Mouse (Mus musculus) heart, embryonic 14.5 days (tissue): ENCODE data around the gene Eef2. TPM values are rescaled to one million over a fixed set of nuclear protein-coding genes. Genes with fewer than 3 reads are reported as not detected.
"Not testable (repeated sequence)": the region's sequence is repeated elsewhere in the genome, so short reads cannot be mapped to it uniquely, and the experiment has no call there.

Experiments used
- ATAC-seq: fragments of 200-750 bp; cut with Nextera tagmentation; 2 replicates; pipeline ENCODE4 v1.8.0; 2017; ENCODE audit warnings: low read depth, moderate TSS enrichment; ENCODE audit not compliant: insufficient number of reproducible peaks, insufficient read depth, low FRiP score
- H3K27ac ChIP-seq, 2 experiments: fragments of 200-500 bp in 1 of 2; fragments of 300-500 bp in 1 of 2; sonication (generic) in 1 of 2; replicated peaks in 1 of 2; 2 replicates each; pipeline ENCODE4 v1.5.1; 2012 to 2014; ENCODE audit warnings: low read depth in 2 of 2, low read length in 2 of 2, control low read depth in 1 of 2, mild to moderate bottlenecking in 1 of 2, mixed read lengths in 1 of 2; ENCODE audit not compliant: control insufficient read depth in 1 of 2, insufficient read depth in 1 of 2
- H3K27me3 ChIP-seq: fragments of 300-500 bp; sonication (generic); 2 replicates; pipeline ENCODE4 v1.6.1; 2014; ENCODE audit warnings: mild to moderate bottlenecking, low read length, control low read depth; ENCODE audit not compliant: control insufficient read depth, insufficient read depth
- H3K36me3 ChIP-seq: fragments of 300-500 bp; sonication (generic); 2 replicates; pipeline ENCODE4 v1.6.1; 2014; ENCODE audit warnings: mild to moderate bottlenecking, control low read depth, low read length, mixed read lengths; ENCODE audit not compliant: control insufficient read depth, insufficient read depth
- H3K4me1 ChIP-seq, 2 experiments: fragments of 200-500 bp in 1 of 2; fragments of 300-500 bp in 1 of 2; sonication (generic) in 1 of 2; 2 replicates each; pipeline ENCODE4 v1.6.1; 2012 to 2014; ENCODE audit warnings: low read length in 2 of 2, control low read depth in 1 of 2, mixed read lengths in 1 of 2; ENCODE audit not compliant: control insufficient read depth in 2 of 2, insufficient read depth in 2 of 2
- H3K4me2 ChIP-seq: fragments of 300-500 bp; sonication (generic); 2 replicates; pipeline ENCODE4 v1.6.1; 2014; ENCODE audit warnings: mild to moderate bottlenecking, low read length
- H3K4me3 ChIP-seq, 2 experiments: fragments of 200-500 bp in 1 of 2; fragments of 300-500 bp in 1 of 2; sonication (generic) in 1 of 2; 2 replicates each; pipeline ENCODE4 v1.5.1; 2012 to 2014; ENCODE audit warnings: low read length in 2 of 2, mild to moderate bottlenecking in 2 of 2, control low read depth in 1 of 2, low read depth in 1 of 2, moderate library complexity in 1 of 2; ENCODE audit not compliant: control insufficient read depth in 1 of 2, insufficient read depth in 1 of 2
- H3K9ac ChIP-seq: fragments of 300-500 bp; sonication (generic); 2 replicates; pipeline ENCODE4 v1.6.1; 2014; ENCODE audit warnings: mild to moderate bottlenecking, low read length
- H3K9me3 ChIP-seq: fragments of 300-500 bp; sonication (generic); 2 replicates; pipeline ENCODE4 v1.6.1; 2016; ENCODE audit warnings: low read length, control low read depth; ENCODE audit not compliant: control insufficient read depth
- WGBS: fragments of 180-500 bp; shearing (Covaris S2); extraction: QIAGEN DNeasy Blood & Tissue Kit; methylation state at CpG from one replicate; pipeline ENCODE4 v1.1.7; 2014; 5-methylcytosine and 5-hydroxymethylcytosine counted together
- polyA plus RNA-seq: library from polyadenylated mRNA; unstranded; fragments of >200 nt; fragmentation: Nextera tagmentation; extraction: Ambion mirVana; gene quantifications from 2 replicates; pipeline ENCODE4 v1.2.1, GENCODE M21; 2014

The Eef2 gene
- polyA plus RNA-seq, 1 experiment from 2014 or later = 337 TPM

DNA sequence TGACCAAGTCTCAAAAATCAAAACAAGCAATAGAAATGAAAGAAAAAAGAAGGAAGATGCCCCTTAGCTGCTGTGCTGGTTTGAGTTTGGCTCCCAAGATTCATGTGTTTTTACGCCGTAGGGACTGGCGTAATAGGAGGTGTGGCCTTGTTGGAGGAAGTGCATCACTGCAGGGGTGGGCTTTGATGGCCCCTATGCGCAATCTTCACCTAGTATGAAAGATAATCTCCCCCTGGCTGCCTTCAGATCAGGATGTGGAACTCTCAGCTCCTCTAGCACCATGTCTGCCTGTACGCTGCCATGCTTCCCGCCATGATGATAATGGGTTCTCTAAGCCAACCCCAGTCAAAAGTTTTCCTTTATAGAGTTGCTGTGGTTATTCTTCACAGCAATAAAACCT, 39.8 kb downstream of the Eef2 start:
- no peak overlapping the region for H3K4me3 ChIP-seq
- H3K4me1 ChIP-seq = peaks cover 0 to 2% of the 10 kb centered on the region in 2 experiments; a peak in 1 of 4 replicates
- H3K27me3 ChIP-seq = no peaks in the 10 kb centered on the region
- WGBS = 81% methylated on average over 6 of the region's 6 CpGs
- H3K27ac ChIP-seq = no peak overlapping the region
- no peak overlapping the region for H3K9ac ChIP-seq
- ATAC-seq = no peak
- H3K36me3 ChIP-seq = no peaks in the 10 kb centered on the region
- H3K4me2 ChIP-seq = no peak overlapping the region
- no peaks in the 10 kb centered on the region for H3K9me3 ChIP-seq

DNA sequence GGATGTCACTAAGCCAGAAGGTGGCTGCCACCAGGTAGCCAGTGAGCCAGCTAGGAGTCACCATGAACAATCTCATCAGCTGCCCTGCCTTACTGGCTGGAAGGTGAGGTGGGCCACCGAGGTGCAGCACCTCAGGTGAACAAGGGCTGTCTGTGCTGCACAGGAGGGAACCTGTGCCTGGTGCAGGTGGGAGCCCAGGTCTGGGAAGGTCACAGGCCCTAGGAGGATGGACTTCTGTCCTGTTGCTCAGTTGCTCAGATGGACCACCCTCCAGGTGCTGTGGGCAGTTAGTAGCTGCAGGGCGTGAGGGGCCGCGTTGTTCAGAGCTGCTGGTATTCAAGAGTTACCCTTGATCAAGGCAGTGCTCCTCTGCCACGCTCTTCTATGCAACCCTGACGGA, 40.4 kb downstream of the Eef2 start:
- H3K36me3 ChIP-seq = no peaks in the 10 kb centered on the region
- no peaks in the 10 kb centered on the region for H3K27me3 ChIP-seq
- H3K4me1 ChIP-seq = peaks cover 0 to 2% of the 10 kb centered on the region in 2 experiments; a peak in 1 of 4 replicates
- no peak overlapping the region for H3K4me3 ChIP-seq
- H3K9me3 ChIP-seq = no peaks in the 10 kb centered on the region
- WGBS = 82% methylated on average over 6 of the region's 6 CpGs
- no peak overlapping the region for H3K27ac ChIP-seq
- no peak for ATAC-seq
- no peak overlapping the region for H3K9ac ChIP-seq
- H3K4me2 ChIP-seq = no peak overlapping the region

DNA sequence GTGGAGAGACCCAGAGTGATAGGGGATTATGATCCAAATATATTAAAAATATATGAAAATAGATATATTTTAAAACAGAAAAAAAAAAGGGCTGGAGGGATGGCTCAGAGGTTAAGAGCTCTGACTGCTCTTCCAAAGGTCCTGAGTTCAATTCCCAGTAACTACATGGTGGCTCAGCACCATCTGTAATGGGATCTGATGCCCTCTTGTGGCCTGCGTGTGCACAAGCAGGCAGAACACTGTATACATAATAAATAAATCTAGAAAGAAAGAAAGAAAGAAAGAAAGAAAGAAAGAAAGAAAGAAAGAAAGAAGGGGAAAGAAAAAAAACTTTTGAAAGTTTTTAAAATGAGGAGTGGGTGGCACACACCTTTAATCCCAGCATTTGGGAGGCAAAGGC, 40.8 kb downstream of the Eef2 start:
- H3K4me1 ChIP-seq, H3K9me3 ChIP-seq, H3K27me3 ChIP-seq, H3K27ac ChIP-seq, H3K4me2 ChIP-seq, H3K9ac ChIP-seq, ATAC-seq, H3K4me3 ChIP-seq, H3K36me3 ChIP-seq: not testable (repeated sequence)
- WGBS = 24% methylated on average over 1 of the region's 1 CpGs

DNA sequence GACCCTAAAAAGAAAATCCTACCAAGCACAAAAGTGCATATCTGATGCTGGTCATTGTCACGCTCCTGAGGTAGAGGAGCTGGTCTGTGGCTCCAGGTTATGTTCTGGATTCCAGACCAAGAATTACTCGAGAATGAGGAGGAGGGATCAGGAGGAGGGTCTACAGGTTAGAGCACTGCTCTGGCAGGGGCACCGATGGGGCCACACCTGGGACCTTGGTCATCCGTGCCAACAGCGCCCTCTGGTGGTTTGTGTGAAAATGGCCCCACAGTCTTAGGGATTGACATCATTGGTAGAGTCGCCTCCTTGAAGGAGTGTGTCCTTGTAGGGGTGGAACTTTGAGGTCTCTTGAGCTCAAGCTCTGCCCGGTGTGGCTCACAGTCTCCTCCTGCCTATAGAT, 41.5 kb downstream of the Eef2 start:
- Histone ChIP-seq H3K9me3 (no peaks in the 10 kb centered on the region), H3K4me3 (no peak overlapping the region), H3K4me2 (no peak overlapping the region), H3K36me3 (no peaks in the 10 kb centered on the region), H3K27me3 (no peaks in the 10 kb centered on the region), H3K4me1 (peaks cover 0 to 2% of the 10 kb centered on the region in 2 experiments; a peak in 1 of 4 replicates), H3K27ac (no peak overlapping the region), H3K9ac (no peak overlapping the region)
- 30% methylated on average over 7 of the region's 7 CpGs for WGBS
- no peak for ATAC-seq

DNA sequence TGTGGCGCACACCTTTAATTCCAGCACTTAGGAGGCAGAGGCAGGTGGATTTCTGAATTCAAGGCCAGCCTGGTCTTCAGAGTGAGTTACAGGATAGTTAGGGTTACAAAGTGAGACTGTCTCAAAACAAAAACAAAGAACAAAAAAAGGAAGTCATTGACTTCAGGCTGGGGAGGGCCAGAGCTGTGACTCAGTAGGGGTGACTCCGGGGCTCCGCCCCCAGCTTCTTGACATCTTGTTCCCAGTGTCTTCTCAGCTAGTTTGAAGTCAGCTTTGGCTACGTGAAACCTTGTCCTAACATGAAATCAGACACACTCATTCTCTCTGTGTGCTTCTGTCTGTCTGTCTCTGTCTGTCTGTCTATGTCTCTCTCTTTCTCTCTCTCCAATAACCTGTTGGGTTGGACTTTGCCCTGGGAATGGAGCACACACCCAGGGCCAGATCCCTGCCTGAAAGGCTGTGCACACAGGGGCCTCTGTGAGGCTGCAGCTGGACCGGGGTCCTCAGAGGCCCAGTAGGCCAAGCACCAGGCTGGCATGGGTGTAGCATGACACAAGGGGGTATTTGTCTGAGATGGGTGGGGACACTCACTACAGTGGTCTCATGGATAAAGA, 45.1 kb downstream of the Eef2 start:
- Histone ChIP-seq H3K36me3 (no peaks in the 10 kb centered on the region), H3K27ac (no peak overlapping the region), H3K9ac (no peak overlapping the region), H3K4me1 (no peaks in the 10 kb centered on the region), H3K9me3 (no peaks in the 10 kb centered on the region), H3K4me2 (no peak overlapping the region), H3K27me3 (no peaks in the 10 kb centered on the region), H3K4me3 (no peak overlapping the region)
- ATAC-seq = no peak
- 79% methylated on average over 5 of the region's 5 CpGs for WGBS

DNA sequence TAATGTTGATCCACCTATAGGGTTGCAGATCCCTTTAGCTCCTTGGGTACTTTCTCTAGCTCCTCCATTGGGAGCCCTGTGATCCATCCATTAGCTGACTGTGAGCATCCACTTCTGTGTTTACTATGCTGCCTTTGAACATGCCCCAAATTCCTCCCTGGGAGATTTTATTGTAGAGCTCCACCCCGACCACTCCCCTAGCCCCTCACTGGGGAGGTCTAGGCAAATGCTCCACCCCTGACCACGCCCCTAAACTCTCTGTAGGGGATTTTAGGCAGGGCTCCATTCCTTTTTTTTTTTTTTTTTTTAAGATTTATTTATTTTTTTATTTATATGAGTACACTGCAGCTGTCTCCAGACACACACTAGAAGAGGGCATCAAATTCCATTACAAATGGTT, 47.3 kb downstream of the Eef2 start:
- WGBS = 49% methylated on average over 2 of the region's 2 CpGs
- ATAC-seq, H3K4me2 ChIP-seq, H3K4me3 ChIP-seq, H3K27ac ChIP-seq, H3K36me3 ChIP-seq, H3K9ac ChIP-seq, H3K9me3 ChIP-seq, H3K4me1 ChIP-seq, H3K27me3 ChIP-seq: not testable (repeated sequence)

DNA sequence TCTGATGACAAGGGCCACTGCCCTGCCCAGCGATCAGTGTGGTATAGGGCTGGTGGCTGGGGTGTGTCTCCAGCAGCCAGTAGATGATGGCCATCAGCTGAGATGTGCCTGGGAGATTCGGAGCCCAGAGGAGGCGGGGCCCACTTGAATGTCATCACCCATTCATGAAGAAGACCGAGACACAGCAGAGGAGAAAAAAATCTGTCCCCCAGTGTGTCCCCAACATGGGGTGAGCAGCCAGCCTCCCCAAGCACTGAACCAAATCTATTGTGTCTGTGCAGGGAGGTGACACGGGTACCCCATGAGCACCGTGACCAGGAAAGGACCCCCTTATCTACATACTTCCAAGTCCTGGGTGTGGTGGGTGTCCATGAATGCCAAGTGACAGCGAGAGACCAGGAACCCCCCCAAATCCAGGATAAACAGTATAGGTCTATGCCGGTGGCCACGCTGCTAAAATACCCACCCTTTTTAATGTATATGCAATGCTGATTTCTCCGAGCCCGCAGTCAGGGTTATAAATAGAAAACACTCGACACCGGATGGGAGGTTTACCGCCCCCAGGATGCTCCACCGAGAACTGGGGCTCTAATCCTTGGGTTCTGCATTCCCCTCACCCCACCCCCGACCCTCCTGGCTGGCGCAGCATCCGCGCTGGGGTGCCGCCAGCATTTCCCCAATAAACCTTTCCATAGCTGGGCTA, 53.5 kb downstream of the Eef2 start:
- Histone ChIP-seq H3K36me3 (no peaks in the 10 kb centered on the region), H3K9me3 (no peaks in the 10 kb centered on the region), H3K4me2 (peak overlapping the region; percentile 63), H3K27me3 (peaks cover 18% of the 10 kb centered on the region), H3K9ac (peak overlapping the region; percentile 31; the same call in 1 of the 2 replicates), H3K4me3 (peak overlapping the region; percentile 19 to 23), H3K27ac (no peak overlapping the region), H3K4me1 (peaks cover 12 to 23% of the 10 kb centered on the region in 2 experiments)
- WGBS = 9% methylated on average over 20 of the region's 20 CpGs
- no peak for ATAC-seq
